30 mouse cellular contexts compared by ENCODE assay signal in genomic region chr6:70838532-70838931, GRCm38 (mm10). TPM values are rescaled to one million over a fixed set of nuclear protein-coding genes. Genes with fewer than 3 reads are reported as not detected.
DNase-seq lines count a peak whose midpoint lies in the region; ATAC-seq lines count a peak whose summit lies in the region.
"Had no signal": no experiment of that assay in that cellular context is flagged by ENCODE, and none has a peak within 500 bp of the region (broad histone marks: within the 10 kb centered on the region; RNA-seq: fewer than 3 reads in every experiment).

No protein-coding gene starts in this region.

- no peak overlapping the region for H3K27ac ChIP-seq in heart, embryonic 13.5 days (replicated peaks)
- no peak overlapping the region for H3K27ac ChIP-seq in midbrain, embryonic 14.5 days (replicated peaks; ENCODE audit: low read depth, low read length)
- H3K27ac ChIP-seq in midbrain, embryonic 16.5 days (ENCODE audit: low read length) = no peak overlapping the region
- H3K27ac ChIP-seq in stomach, embryonic 14.5 days (ENCODE audit: low read length) = no peak overlapping the region
- H3K27ac ChIP-seq: embryonic facial prominence, embryonic 12.5 days; heart, embryonic 15.5 days; hindbrain, embryonic 12.5 days; hindbrain, postnatal 0 days; limb, embryonic 10.5 days; limb, embryonic 15.5 days; liver, embryonic 15.5 days; lung, embryonic 15.5 days; macrophage; neural tube, embryonic 13.5 days; stomach, embryonic 15.5 days had no signal

- H3K4me2 ChIP-seq in heart, embryonic 13.5 days = no peak overlapping the region
- H3K4me2 ChIP-seq in midbrain, embryonic 14.5 days (ENCODE audit: low read length) = no peak overlapping the region
- H3K4me2 ChIP-seq in midbrain, embryonic 16.5 days (ENCODE audit: low read length) = no peak overlapping the region
- no peak overlapping the region for H3K4me2 ChIP-seq in stomach, embryonic 14.5 days (replicated peaks; ENCODE audit: low read depth, low read length)
- H3K4me2 ChIP-seq: embryonic facial prominence, embryonic 12.5 days; heart, embryonic 15.5 days; hindbrain, embryonic 12.5 days; limb, embryonic 15.5 days; liver, embryonic 15.5 days; lung, embryonic 15.5 days; neural tube, embryonic 13.5 days; stomach, embryonic 15.5 days had no signal

- H3K36me3 ChIP-seq in heart, embryonic 13.5 days = no peaks in the 10 kb centered on the region
- no peaks in the 10 kb centered on the region for H3K36me3 ChIP-seq in midbrain, embryonic 14.5 days (ENCODE audit: control insufficient read depth, insufficient read depth, low read length)
- H3K36me3 ChIP-seq in midbrain, embryonic 16.5 days (ENCODE audit: control insufficient read depth, insufficient read depth, low read length) = no peaks in the 10 kb centered on the region
- no peaks in the 10 kb centered on the region for H3K36me3 ChIP-seq in stomach, embryonic 14.5 days (ENCODE audit: control insufficient read depth, insufficient read depth, low read length)
- H3K36me3 ChIP-seq: embryonic facial prominence, embryonic 12.5 days; G1E; heart, embryonic 15.5 days; hindbrain, embryonic 12.5 days; limb, embryonic 10.5 days; limb, embryonic 15.5 days; liver, embryonic 15.5 days; lung, embryonic 15.5 days; neural tube, embryonic 13.5 days; stomach, embryonic 15.5 days had no signal

- H3K27me3 ChIP-seq in heart, embryonic 13.5 days (replicated peaks) = no peaks in the 10 kb centered on the region
- no peaks in the 10 kb centered on the region for H3K27me3 ChIP-seq in midbrain, embryonic 14.5 days (ENCODE audit: control insufficient read depth, insufficient read depth, low read length)
- H3K27me3 ChIP-seq in midbrain, embryonic 16.5 days (ENCODE audit: control insufficient read depth, insufficient read depth, low read depth, low read length) = no peaks in the 10 kb centered on the region
- no peaks in the 10 kb centered on the region for H3K27me3 ChIP-seq in stomach, embryonic 14.5 days (ENCODE audit: control insufficient read depth, insufficient read depth, low read length)
- H3K27me3 ChIP-seq: CH12.LX; embryonic facial prominence, embryonic 12.5 days; heart, embryonic 15.5 days; hindbrain, embryonic 12.5 days; limb, embryonic 15.5 days; lung, embryonic 15.5 days; neural tube, embryonic 13.5 days; Patski; stomach, embryonic 15.5 days had no signal

- no peak overlapping the region for H3K9ac ChIP-seq in heart, embryonic 13.5 days
- H3K9ac ChIP-seq in midbrain, embryonic 14.5 days (replicated peaks; ENCODE audit: low read length) = no peak overlapping the region
- H3K9ac ChIP-seq in midbrain, embryonic 16.5 days (ENCODE audit: low read depth, low read length) = no peak overlapping the region
- H3K9ac ChIP-seq in stomach, embryonic 14.5 days (replicated peaks; ENCODE audit: low read depth, low read length) = no peak overlapping the region
- H3K9ac ChIP-seq: embryonic facial prominence, embryonic 12.5 days; heart, embryonic 15.5 days; hindbrain, embryonic 12.5 days; limb, embryonic 15.5 days; liver, embryonic 15.5 days; lung, embryonic 15.5 days; neural tube, embryonic 13.5 days; stomach, embryonic 15.5 days had no signal

- WGBS in heart, embryonic 13.5 days = 35% methylated on average over 3 of the region's 3 CpGs
- 53% methylated on average over 3 of the region's 3 CpGs for WGBS in midbrain, embryonic 14.5 days
- WGBS in midbrain, embryonic 16.5 days = 57% methylated on average over 3 of the region's 3 CpGs
- 44% methylated on average over 3 of the region's 3 CpGs for WGBS in stomach, embryonic 14.5 days

- DNase-seq in heart, postnatal 4 days = no peak
- peak; percentile 19 to 21 for DNase-seq in kidney, postnatal 4 days
- no peak for DNase-seq in kidney, adult 9 months
- no peak for DNase-seq in midbrain, embryonic 14.5 days
- no peak for DNase-seq in spleen, adult 18-20 months
- DNase-seq: adrenal gland, postnatal 10 days; cerebellum, adult 8-10 months; embryo, embryonic 11 days; gastrocnemius, postnatal 14 days; kidney, adult 18-20 months; layer of hippocampus, adult 9-11 months; thymus, adult 2 months had no signal

- H3K4me1 ChIP-seq in heart, embryonic 13.5 days = peaks cover 8% of the 10 kb centered on the region
- H3K4me1 ChIP-seq in midbrain, embryonic 14.5 days (ENCODE audit: control insufficient read depth, insufficient read depth, low read length) = peaks cover 7% of the 10 kb centered on the region; the same call in 1 of the 2 replicates
- H3K4me1 ChIP-seq in midbrain, embryonic 16.5 days (ENCODE audit: control insufficient read depth, insufficient read depth, low read length) = no peaks in the 10 kb centered on the region
- H3K4me1 ChIP-seq in stomach, embryonic 14.5 days (ENCODE audit: control insufficient read depth, insufficient read depth, low read length) = peaks cover 5% of the 10 kb centered on the region; the same call in 1 of the 2 replicates

- H3K4me3 ChIP-seq in heart, embryonic 13.5 days = no peak overlapping the region
- no peak overlapping the region for H3K4me3 ChIP-seq in midbrain, embryonic 14.5 days (replicated peaks; ENCODE audit: low read depth, low read length)
- no peak overlapping the region for H3K4me3 ChIP-seq in midbrain, embryonic 16.5 days (ENCODE audit: low read depth, low read length)
- H3K4me3 ChIP-seq in stomach, embryonic 14.5 days (ENCODE audit: low read depth, low read length) = no peak overlapping the region
- H3K4me3 ChIP-seq: embryonic facial prominence, embryonic 12.5 days; heart, embryonic 15.5 days; hindbrain, embryonic 12.5 days; limb, embryonic 10.5 days; limb, embryonic 15.5 days; liver, embryonic 15.5 days; lung, embryonic 15.5 days; neural tube, embryonic 13.5 days; stomach, embryonic 15.5 days had no signal

- H3K9me3 ChIP-seq in heart, embryonic 13.5 days = no peaks in the 10 kb centered on the region
- no peaks in the 10 kb centered on the region for H3K9me3 ChIP-seq in midbrain, embryonic 14.5 days (ENCODE audit: control insufficient read depth, low read length)
- H3K9me3 ChIP-seq in midbrain, embryonic 16.5 days (replicated peaks; ENCODE audit: control insufficient read depth, low read length, poor library complexity, severe bottlenecking) = no peaks in the 10 kb centered on the region
- H3K9me3 ChIP-seq in stomach, embryonic 14.5 days (ENCODE audit: control insufficient read depth, low read depth, low read length) = no peaks in the 10 kb centered on the region
- H3K9me3 ChIP-seq: embryonic facial prominence, embryonic 12.5 days; G1E; heart, embryonic 15.5 days; hindbrain, embryonic 12.5 days; limb, embryonic 10.5 days; limb, embryonic 15.5 days; liver, embryonic 15.5 days; lung, embryonic 15.5 days; neural tube, embryonic 13.5 days; stomach, embryonic 15.5 days had no signal

- ATAC-seq in heart, embryonic 13.5 days (ENCODE audit: extremely low read depth, insufficient number of reproducible peaks, low FRiP score, low TSS enrichment) = 0 out of 2 replicates have a peak, but pooled peaks have one; percentile 23
- ATAC-seq in midbrain, embryonic 14.5 days (ENCODE audit: low FRiP score, low TSS enrichment) = 0 out of 2 replicates have a peak, but pooled peaks have one; percentile 31
- ATAC-seq in midbrain, embryonic 16.5 days = no peak
- 0 out of 2 replicates have a peak, but pooled peaks have one; percentile 42 for ATAC-seq in stomach, embryonic 14.5 days (ENCODE audit: insufficient number of reproducible peaks, insufficient read depth, low FRiP score, low read depth)
- ATAC-seq: forebrain, embryonic 14.5 days; hindbrain, postnatal 0 days; Patski had no signal

RNA-seq across cellular contexts. Expression of gene Eif2ak3, which starts 5.8 kb away (rescaled TPM):
- 5.7 and 6.0 TPM in 2 replicates for polyA plus RNA-seq in heart, embryonic 13.5 days (2015; fragmentation: Nextera tagmentation; extraction: Ambion mirVana)
- total RNA-seq in heart, postnatal 4 days (2021) = 10 to 100 TPM; 12.6 to 13.7 TPM
- polyA plus RNA-seq in midbrain, embryonic 14.5 days (2014; fragmentation: Nextera tagmentation; extraction: Ambion mirVana) = 10.6 and 13.4 TPM in 2 replicates
- 12.5 and 13.4 TPM in 2 replicates for polyA plus RNA-seq in midbrain, embryonic 16.5 days (2015; fragmentation: Nextera tagmentation; extraction: Ambion mirVana)
- 10.2 and 12.5 TPM in 2 replicates for polyA plus RNA-seq in stomach, embryonic 14.5 days (2014; fragmentation: Nextera tagmentation; extraction: Ambion mirVana)

RNA-seq across cellular contexts. Expression of gene Rpia, which starts 46.5 kb away (rescaled TPM):
- polyA plus RNA-seq in heart, embryonic 13.5 days (2015; fragmentation: Nextera tagmentation; extraction: Ambion mirVana) = 1.0 and 1.1 TPM in 2 replicates
- total RNA-seq in heart, postnatal 4 days (2021) = 1 to 10 TPM; 8.1 to 8.8 TPM
- polyA plus RNA-seq in midbrain, embryonic 14.5 days (2014; fragmentation: Nextera tagmentation; extraction: Ambion mirVana) = 3.2 and 4.5 TPM in 2 replicates
- 2.6 and 2.9 TPM in 2 replicates for polyA plus RNA-seq in midbrain, embryonic 16.5 days (2015; fragmentation: Nextera tagmentation; extraction: Ambion mirVana)
- 4.5 and 4.8 TPM in 2 replicates for polyA plus RNA-seq in stomach, embryonic 14.5 days (2014; fragmentation: Nextera tagmentation; extraction: Ambion mirVana)

Comparison
In these comparisons a context has a peak if more than half of its experiments do, and no peak if none do; other contexts are left out.
1. DNase-seq: peak in kidney, postnatal 4 days (2 of 2); none in heart, postnatal 4 days (single experiment), kidney, adult 9 months (single experiment), midbrain, embryonic 14.5 days (single experiment) and spleen, adult 18-20 months (0 of 2).